Mouse (Mus musculus) midbrain, embryonic 11.5 days (tissue): ENCODE results near the gene Pga5. TPM values are rescaled to one million over a fixed set of nuclear protein-coding genes. Genes with fewer than 3 reads are reported as not detected.

ENCODE experiments used
- ATAC-seq: fragments of 200-750 bp; cut with Nextera tagmentation; 2 replicates; pipeline ENCODE4 v1.8.0; 2017; ENCODE audit warnings: moderate TSS enrichment, moderate library complexity; ENCODE audit not compliant: low FRiP score
- DNase-seq: peaks from one replicate; pipeline ENCODE4 v3.0.0; 2015; ENCODE audit warnings: low spot score; ENCODE audit errors: missing footprints
- H3K27ac ChIP-seq: fragments of 300-500 bp; sonication (generic); 2 replicates; pipeline ENCODE4 v1.5.1; 2014; ENCODE audit warnings: low read depth, low read length
- H3K27me3 ChIP-seq: fragments of 300-500 bp; sonication (generic); 2 replicates; pipeline ENCODE4 v1.6.1; 2014; ENCODE audit warnings: mild to moderate bottlenecking, low read length, moderate library complexity, mixed read lengths; ENCODE audit not compliant: control insufficient read depth, insufficient read depth
- H3K36me3 ChIP-seq: fragments of 300-500 bp; sonication (generic); 2 replicates; pipeline ENCODE4 v1.6.1; 2014; ENCODE audit warnings: mild to moderate bottlenecking, low read length, moderate library complexity, mixed read lengths; ENCODE audit not compliant: control insufficient read depth, insufficient read depth
- H3K4me1 ChIP-seq: fragments of 300-500 bp; sonication (generic); 2 replicates; pipeline ENCODE4 v1.6.1; 2014; ENCODE audit warnings: low read length; ENCODE audit not compliant: control insufficient read depth, insufficient read depth
- H3K4me2 ChIP-seq: fragments of 300-500 bp; sonication (generic); 2 replicates; pipeline ENCODE4 v1.6.1; 2014; ENCODE audit warnings: mild to moderate bottlenecking, moderate library complexity
- H3K4me3 ChIP-seq: fragments of 300-500 bp; sonication (generic); 2 replicates; pipeline ENCODE4 v1.5.1; 2014; ENCODE audit warnings: low read depth, low read length
- H3K9ac ChIP-seq: fragments of 300-500 bp; sonication (generic); 2 replicates; pipeline ENCODE4 v1.6.1; 2014; ENCODE audit warnings: low read length
- H3K9me3 ChIP-seq: fragments of 300-500 bp; sonication (generic); 2 replicates; pipeline ENCODE4 v1.6.1; 2016; ENCODE audit warnings: low read length; ENCODE audit not compliant: control insufficient read depth
- WGBS: fragments of 180-500 bp; shearing (Covaris S2); extraction: QIAGEN DNeasy Blood & Tissue Kit; methylation state at CpG from one replicate; pipeline ENCODE4 v1.1.7; 2014; 5-methylcytosine and 5-hydroxymethylcytosine counted together
- polyA plus RNA-seq: library from polyadenylated mRNA; unstranded; fragments of >200 nt; fragmentation: Nextera tagmentation; extraction: Ambion mirVana; gene quantifications from 2 replicates; pipeline ENCODE4 v1.2.1, GENCODE M21; 2014

Gene Pga5
- polyA plus RNA-seq, 1 experiment from 2014 or later = not detected

GRCm38 (mm10) chr19:10707881-10708280, 30.0 kb upstream of the Pga5 start:
- Histone ChIP-seq H3K9me3 (no peaks in the 10 kb centered on the region), H3K27me3 (no peaks in the 10 kb centered on the region), H3K4me1 (peaks cover 8% of the 10 kb centered on the region), H3K4me2 (no peak overlapping the region), H3K9ac (no peak overlapping the region), H3K36me3 (peaks cover 14% of the 10 kb centered on the region), H3K4me3 (no peak overlapping the region), H3K27ac (no peak overlapping the region)
- DNase-seq = peak; percentile 56
- 94% methylated on average over 1 of the region's 1 CpGs for WGBS
- no peak for ATAC-seq

DNA sequence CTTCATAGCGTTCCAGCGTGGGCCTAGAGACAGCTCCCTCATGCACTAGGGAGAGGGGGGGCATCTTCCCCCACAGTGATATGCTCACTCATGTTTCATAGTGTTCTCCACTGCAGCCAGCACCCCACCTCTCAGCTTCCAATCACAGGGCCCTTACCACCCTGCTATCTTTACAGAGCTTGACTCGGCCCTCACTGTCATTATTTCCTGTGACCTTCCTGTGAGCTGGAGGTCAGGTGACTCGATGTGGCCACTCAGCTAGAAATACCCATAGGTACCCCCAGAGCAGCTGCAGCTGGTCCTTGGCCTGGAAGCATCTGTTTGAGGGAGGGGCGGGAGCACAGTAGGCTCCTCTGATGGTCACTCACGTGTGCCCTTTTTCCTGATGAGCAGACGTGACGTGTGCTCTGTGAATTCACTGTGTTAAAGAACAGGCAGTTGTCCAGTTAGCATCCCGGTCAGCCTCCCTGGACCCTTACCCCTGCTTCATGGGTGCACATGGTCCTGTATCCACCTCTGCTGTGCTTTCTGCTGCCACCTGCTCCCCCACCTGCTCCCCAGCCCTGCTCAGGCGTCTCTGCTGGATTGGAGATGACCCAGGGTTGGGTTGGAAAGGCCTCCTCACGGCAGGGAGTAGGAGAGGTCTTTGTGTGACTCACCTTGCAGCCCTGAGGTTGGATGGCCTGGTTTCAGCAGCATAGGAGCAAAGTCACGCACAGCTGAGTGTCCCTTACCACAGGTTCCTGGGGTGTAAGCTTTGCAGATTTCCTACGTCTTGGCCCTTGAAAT, 29.4 kb upstream of the Pga5 start:
- DNase-seq (peak; percentile 33), ATAC-seq (no peak)
- Histone ChIP-seq H3K9ac (no peak overlapping the region), H3K4me3 (no peak overlapping the region), H3K4me2 (no peak overlapping the region), H3K9me3 (no peaks in the 10 kb centered on the region), H3K36me3 (peaks cover 11% of the 10 kb centered on the region), H3K4me1 (peaks cover 8% of the 10 kb centered on the region), H3K27me3 (no peaks in the 10 kb centered on the region), H3K27ac (no peak overlapping the region)
- 84% methylated on average over 13 of the region's 13 CpGs for WGBS

DNA sequence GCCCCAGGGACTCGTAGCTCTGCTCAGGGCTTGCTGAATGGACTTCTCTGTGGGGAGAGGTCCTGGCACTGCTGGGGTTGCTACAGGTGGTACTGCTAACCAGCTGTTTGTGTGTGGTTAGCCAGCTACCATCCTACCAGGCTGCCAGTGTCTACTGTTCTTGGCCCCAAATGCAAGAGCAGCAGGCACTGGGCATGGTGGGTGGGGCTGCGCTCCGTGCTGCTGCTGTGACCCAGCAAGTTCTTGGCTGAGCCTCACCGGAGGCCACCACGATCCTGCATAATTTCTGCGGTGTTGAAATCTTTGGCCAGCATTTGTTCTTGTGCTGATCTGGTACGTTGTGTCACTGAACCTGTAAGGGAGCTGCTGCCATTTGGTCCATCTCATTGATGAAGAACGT, 25.6 kb upstream of the Pga5 start:
- WGBS = 95% methylated on average over 8 of the region's 8 CpGs
- Histone ChIP-seq H3K4me3 (no peak overlapping the region), H3K9ac (no peak overlapping the region), H3K4me1 (peaks cover 22% of the 10 kb centered on the region), H3K9me3 (no peaks in the 10 kb centered on the region), H3K36me3 (no peaks in the 10 kb centered on the region), H3K4me2 (no peak overlapping the region), H3K27ac (no peak overlapping the region), H3K27me3 (no peaks in the 10 kb centered on the region)
- ATAC-seq (no peak), DNase-seq (no peak)

DNA sequence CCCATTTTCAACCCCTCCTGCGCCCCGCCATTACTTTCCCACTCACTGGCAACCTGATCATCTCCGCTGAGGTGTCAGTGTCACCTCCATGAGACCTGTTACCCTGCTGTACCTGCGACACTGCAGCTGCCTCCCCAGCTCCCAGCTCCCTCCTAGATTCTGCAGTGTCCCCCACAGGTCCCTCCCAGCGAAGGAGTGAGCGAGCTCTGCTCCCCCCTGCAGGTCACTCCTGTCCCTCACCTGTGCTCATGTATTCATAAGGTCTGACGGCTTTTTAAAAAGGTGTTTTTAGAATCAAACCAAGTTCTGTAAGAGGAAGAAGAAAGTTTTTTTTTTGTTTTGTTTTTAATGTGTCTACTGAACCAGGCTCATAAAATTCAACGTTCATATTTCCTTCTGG, 24.3 kb upstream of the Pga5 start:
- ATAC-seq (no peak), DNase-seq (no peak)
- 85% methylated on average over 8 of the region's 8 CpGs for WGBS
- no peaks in the 10 kb centered on the region for H3K27me3 ChIP-seq
- no peak overlapping the region for H3K27ac ChIP-seq
- no peak overlapping the region for H3K4me2 ChIP-seq
- no peak overlapping the region for H3K4me3 ChIP-seq
- no peaks in the 10 kb centered on the region for H3K9me3 ChIP-seq
- no peaks in the 10 kb centered on the region for H3K36me3 ChIP-seq
- no peak overlapping the region for H3K9ac ChIP-seq
- H3K4me1 ChIP-seq = peaks cover 25% of the 10 kb centered on the region

- WGBS = 34% methylated on average over 6 of the region's 6 CpGs
- ATAC-seq (peak; percentile 63), DNase-seq (peak; percentile 87)
- Histone ChIP-seq H3K27me3 (no peaks in the 10 kb centered on the region), H3K9me3 (no peaks in the 10 kb centered on the region), H3K4me2 (no peak overlapping the region), H3K36me3 (no peaks in the 10 kb centered on the region), H3K9ac (no peak overlapping the region), H3K4me1 (peaks cover 25% of the 10 kb centered on the region), H3K27ac (no peak overlapping the region), H3K4me3 (no peak overlapping the region)
Observed at GRCm38 (mm10) chr19:10701013-10701726, 23.3 kb upstream of the Pga5 start.

- Histone ChIP-seq H3K9ac (no peak overlapping the region), H3K9me3 (no peaks in the 10 kb centered on the region), H3K4me1 (peaks cover 34% of the 10 kb centered on the region), H3K27ac (no peak overlapping the region), H3K27me3 (no peaks in the 10 kb centered on the region), H3K4me3 (no peak overlapping the region), H3K4me2 (no peak overlapping the region), H3K36me3 (no peaks in the 10 kb centered on the region)
- DNase-seq (no peak), ATAC-seq (no peak)
- 63% methylated on average over 9 of the region's 9 CpGs for WGBS
Observed at GRCm38 (mm10) chr19:10699851-10700250, 22.0 kb upstream of the Pga5 start.

DNA sequence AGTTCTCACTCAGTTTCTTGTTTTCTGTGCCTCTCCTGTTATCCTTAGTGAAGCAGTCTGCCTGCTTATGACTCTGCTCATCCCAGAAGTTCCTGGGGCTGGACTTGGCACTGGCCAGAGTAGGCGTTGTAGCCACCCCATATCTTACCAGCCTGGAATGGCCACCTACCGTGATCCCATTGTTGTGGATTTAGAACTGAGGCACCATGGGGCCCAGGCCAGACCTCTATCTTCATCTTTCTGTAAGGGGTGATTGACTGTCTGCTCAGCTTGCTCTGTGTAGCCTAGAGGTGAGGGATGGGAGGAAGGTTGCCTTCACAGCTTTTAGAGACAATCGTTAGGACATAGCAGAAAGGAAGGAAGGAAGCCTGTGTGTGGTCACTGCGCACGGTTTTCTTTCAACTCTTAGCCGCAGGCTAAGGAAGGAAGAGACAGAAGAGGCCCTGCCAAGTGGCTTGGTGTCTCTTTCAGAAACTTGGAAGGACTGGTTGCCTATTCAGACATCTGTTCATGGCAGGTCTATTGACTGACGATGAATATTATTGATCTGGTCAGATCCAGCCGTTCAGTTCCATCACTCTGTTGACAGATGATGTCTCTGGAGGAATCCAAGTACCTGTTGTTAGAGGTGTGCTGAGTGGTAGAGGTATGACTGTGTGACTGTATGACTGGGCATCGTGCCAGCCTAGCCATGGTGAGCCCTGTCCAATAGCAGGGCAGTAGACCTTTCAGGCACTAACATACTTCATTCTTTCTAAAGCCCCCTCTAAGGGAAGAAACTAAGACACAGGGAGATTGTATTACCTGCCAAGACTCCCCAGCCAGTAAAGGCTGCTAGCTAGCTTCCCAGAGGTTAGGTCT, 20.5 kb upstream of the Pga5 start:
- 76% methylated on average over 9 of the region's 9 CpGs for WGBS
- Histone ChIP-seq H3K27ac (no peak overlapping the region), H3K27me3 (no peaks in the 10 kb centered on the region), H3K9me3 (no peaks in the 10 kb centered on the region), H3K4me3 (no peak overlapping the region), H3K9ac (no peak overlapping the region), H3K36me3 (no peaks in the 10 kb centered on the region), H3K4me1 (peaks cover 34% of the 10 kb centered on the region), H3K4me2 (no peak overlapping the region)
- no peak for DNase-seq
- ATAC-seq = no peak

DNA sequence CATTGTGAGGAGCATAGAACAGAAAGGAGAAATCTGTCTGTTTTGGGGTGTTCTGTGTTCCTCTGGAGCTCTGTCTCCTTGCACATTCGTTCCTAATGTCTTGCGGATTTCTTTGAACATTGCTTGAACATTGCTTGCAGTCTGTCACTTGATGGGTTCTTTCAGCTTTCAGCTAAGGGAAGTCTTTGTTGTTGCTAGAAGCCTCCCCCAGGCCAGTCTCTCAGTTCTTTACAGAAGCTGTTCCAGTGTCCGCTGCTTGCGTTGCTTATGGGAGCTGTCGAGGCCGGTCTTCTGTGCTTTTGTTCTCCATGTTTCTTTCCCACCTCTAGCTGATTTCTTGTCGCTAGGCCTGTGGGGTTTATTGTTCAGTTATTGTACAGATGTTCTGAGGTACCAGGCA, 17.9 kb upstream of the Pga5 start:
- Histone ChIP-seq H3K9me3 (no peaks in the 10 kb centered on the region), H3K4me2 (no peak overlapping the region), H3K27me3 (no peaks in the 10 kb centered on the region), H3K4me1 (peaks cover 27% of the 10 kb centered on the region), H3K4me3 (no peak overlapping the region), H3K27ac (no peak overlapping the region), H3K9ac (no peak overlapping the region; the same call in 1 of the 2 replicates), H3K36me3 (no peaks in the 10 kb centered on the region)
- DNase-seq (no peak), ATAC-seq (no peak)
- 41% methylated on average over 7 of the region's 7 CpGs for WGBS
